Mouse (Mus musculus): Measurements from ENCODE around the gene Dna2.

DNA sequence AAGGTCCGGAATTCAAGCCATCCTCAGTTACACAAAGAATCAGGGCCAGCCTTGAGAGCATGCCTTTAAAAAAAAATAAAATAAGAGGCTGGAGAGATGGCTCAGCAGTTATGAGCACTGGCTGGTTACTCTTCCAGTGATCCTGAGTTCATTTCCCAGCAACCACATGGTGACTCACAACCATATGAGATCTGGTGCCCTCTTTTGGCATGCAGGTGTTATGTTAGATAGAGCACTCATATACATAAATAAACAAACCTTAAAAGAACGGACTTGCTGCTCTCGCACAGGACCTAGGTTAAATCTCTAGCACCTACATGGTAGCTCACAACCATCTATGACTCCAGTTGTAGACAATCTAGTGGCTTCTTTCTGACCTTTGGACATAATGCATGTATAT lies 61.4 kb downstream of the Dna2 start:
- no peak for TF ChIP-seq POLR2A (IDR thresholded peaks at IDR 0.05; ENCODE audit: insufficient read depth, low read depth, low read length)
- TF ChIP-seq EP300 (IDR thresholded peaks at IDR 0.05; ENCODE audit: insufficient read depth, low read depth, low read length): no peak
